Mouse (Mus musculus): Measurements from ENCODE around the gene Pcare.

GRCm38 (mm10) chr17:71695716-71696315, 56.9 kb downstream of the Pcare start:
- TF ChIP-seq EP300 (IDR thresholded peaks at IDR 0.05), result no peak
- TF ChIP-seq CTCF (IDR thresholded peaks at IDR 0.05), result no peak
